Mouse (Mus musculus) lung, embryonic 15.5 days (tissue): ENCODE measurements around the gene Pgm3. TPM values are rescaled to one million over a fixed set of nuclear protein-coding genes. Genes with fewer than 3 reads are reported as not detected.

Experiments
- ATAC-seq: fragments of 200-750 bp; cut with Nextera tagmentation; 2 replicates; pipeline ENCODE4 v1.8.0; 2017; ENCODE audit warnings: moderate number of reproducible peaks, borderline replicate concordance; ENCODE audit not compliant: low FRiP score, low TSS enrichment; ENCODE audit errors: extremely low read depth
- H3K27ac ChIP-seq: fragments of 300-500 bp; sonication (generic); 2 replicates; pipeline ENCODE4 v1.5.1; 2015; ENCODE audit warnings: moderate library complexity, mild to moderate bottlenecking, inconsistent platforms
- H3K27me3 ChIP-seq: fragments of 300-500 bp; sonication (generic); 2 replicates; pipeline ENCODE4 v1.6.1; 2015; ENCODE audit warnings: inconsistent platforms
- H3K36me3 ChIP-seq: fragments of 300-500 bp; sonication (generic); 2 replicates; pipeline ENCODE4 v1.6.1; 2015; ENCODE audit warnings: inconsistent platforms
- H3K4me1 ChIP-seq: fragments of 300-500 bp; sonication (generic); 2 replicates; pipeline ENCODE4 v1.6.1; 2015; ENCODE audit warnings: inconsistent platforms
- H3K4me2 ChIP-seq: fragments of 300-500 bp; sonication (generic); 2 replicates; pipeline ENCODE4 v1.6.1; 2015; ENCODE audit warnings: inconsistent platforms, mild to moderate bottlenecking, moderate library complexity
- H3K4me3 ChIP-seq: fragments of 300-500 bp; sonication (generic); 2 replicates; pipeline ENCODE4 v1.5.1; 2015; ENCODE audit warnings: mild to moderate bottlenecking, inconsistent platforms
- H3K9ac ChIP-seq: fragments of 300-500 bp; sonication (generic); 2 replicates; pipeline ENCODE4 v1.6.1; 2015; ENCODE audit warnings: inconsistent platforms
- H3K9me3 ChIP-seq: fragments of 300-500 bp; sonication (generic); 2 replicates; pipeline ENCODE4 v1.6.1; 2016; ENCODE audit warnings: inconsistent platforms
- WGBS: fragments of 180-500 bp; shearing (Covaris S2); methylation state at CpG from one replicate; pipeline ENCODE4 v1.1.7; 2015; 5-methylcytosine and 5-hydroxymethylcytosine counted together
- polyA plus RNA-seq: library from polyadenylated mRNA; unstranded; fragments of >200 nt; fragmentation: Nextera tagmentation; extraction: Ambion mirVana; gene quantifications from 2 replicates; pipeline ENCODE4 v1.2.1, GENCODE M21; 2015

Pgm3 gene
- polyA plus RNA-seq, 1 experiment from 2014 or later, result 41.2 TPM

GRCm38 (mm10) chr9:86587019-86587795, 15.6 kb upstream of the Pgm3 start:
- no peaks in the 10 kb centered on the region for H3K36me3 ChIP-seq
- H3K4me3 ChIP-seq, result no peak overlapping the region
- H3K27ac ChIP-seq, result no peak overlapping the region
- H3K9me3 ChIP-seq, result no peaks in the 10 kb centered on the region
- no peak overlapping the region for H3K4me2 ChIP-seq
- WGBS, result 91% methylated on average over 11 of the region's 11 CpGs
- no peaks in the 10 kb centered on the region for H3K4me1 ChIP-seq
- no peaks in the 10 kb centered on the region for H3K27me3 ChIP-seq
- no peak overlapping the region for H3K9ac ChIP-seq
- ATAC-seq, result no peak

- no peak overlapping the region for H3K4me2 ChIP-seq
- peak; percentile 35; the same call in 1 of the 2 replicates for ATAC-seq
- H3K4me3 ChIP-seq, result no peak overlapping the region
- H3K4me1 ChIP-seq, result no peaks in the 10 kb centered on the region
- H3K27me3 ChIP-seq, result no peaks in the 10 kb centered on the region
- 53% methylated on average over 3 of the region's 3 CpGs for WGBS
- H3K9ac ChIP-seq, result no peak overlapping the region
- H3K36me3 ChIP-seq, result no peaks in the 10 kb centered on the region
- H3K27ac ChIP-seq, result no peak overlapping the region
- no peaks in the 10 kb centered on the region for H3K9me3 ChIP-seq
These were observed 12.1 kb upstream of the Pgm3 start for GRCm38 (mm10) chr9:86583740-86584139.

GRCm38 (mm10) chr9:86579657-86580056, 8.0 kb upstream of the Pgm3 start:
- no peaks in the 10 kb centered on the region for H3K36me3 ChIP-seq
- no peak overlapping the region for H3K4me3 ChIP-seq
- no peak for ATAC-seq
- H3K9ac ChIP-seq, result no peak overlapping the region
- H3K27me3 ChIP-seq, result no peaks in the 10 kb centered on the region
- H3K4me2 ChIP-seq, result no peak overlapping the region
- H3K4me1 ChIP-seq, result no peaks in the 10 kb centered on the region
- H3K9me3 ChIP-seq, result no peaks in the 10 kb centered on the region
- WGBS, result 74% methylated on average over 10 of the region's 10 CpGs
- no peak overlapping the region for H3K27ac ChIP-seq

GRCm38 (mm10) chr9:86575178-86575577, 3.5 kb upstream of the Pgm3 start:
- H3K9me3 ChIP-seq, result no peaks in the 10 kb centered on the region
- ATAC-seq, result no peak
- H3K4me1 ChIP-seq, result peaks cover 19% of the 10 kb centered on the region
- H3K9ac ChIP-seq, result no peak overlapping the region
- H3K27me3 ChIP-seq, result no peaks in the 10 kb centered on the region
- H3K4me3 ChIP-seq, result no peak overlapping the region
- 75% methylated on average over 6 of the region's 6 CpGs for WGBS
- H3K27ac ChIP-seq, result no peak overlapping the region
- H3K36me3 ChIP-seq, result no peaks in the 10 kb centered on the region
- H3K4me2 ChIP-seq, result no peak overlapping the region

GRCm38 (mm10) chr9:86573616-86574303, 2.1 kb upstream of the Pgm3 start:
- no peak for ATAC-seq
- 69% methylated on average over 20 of the region's 20 CpGs for WGBS
- Histone ChIP-seq H3K36me3 (peaks cover 8% of the 10 kb centered on the region; the same call in 1 of the 2 replicates), H3K27me3 (no peaks in the 10 kb centered on the region), H3K27ac (no peak overlapping the region), H3K4me3 (no peak overlapping the region), H3K9me3 (no peaks in the 10 kb centered on the region), H3K9ac (no peak overlapping the region), H3K4me2 (no peak overlapping the region), H3K4me1 (peaks cover 20% of the 10 kb centered on the region)

GRCm38 (mm10) chr9:86572636-86573291, 1.1 kb upstream of the Pgm3 start:
- peak overlapping the region; percentile 74 for H3K4me3 ChIP-seq
- H3K4me2 ChIP-seq, result peak overlapping the region; percentile 99
- no peak overlapping the region for H3K27ac ChIP-seq
- 8% methylated on average over 13 of the region's 13 CpGs for WGBS
- ATAC-seq, result no peak
- H3K9ac ChIP-seq, result peak overlapping the region; percentile 39; the same call in 1 of the 2 replicates
- no peaks in the 10 kb centered on the region for H3K9me3 ChIP-seq
- H3K4me1 ChIP-seq, result peaks cover 20% of the 10 kb centered on the region
- H3K27me3 ChIP-seq, result no peaks in the 10 kb centered on the region
- H3K36me3 ChIP-seq, result peaks cover 9% of the 10 kb centered on the region; the same call in 1 of the 2 replicates

GRCm38 (mm10) chr9:86572196-86572595, 554 bp upstream of the Pgm3 start:
- peak overlapping the region; percentile 99 for H3K4me2 ChIP-seq
- no peaks in the 10 kb centered on the region for H3K27me3 ChIP-seq
- no peak overlapping the region for H3K27ac ChIP-seq
- no peak; the same call in 1 of the 2 replicates for ATAC-seq
- H3K4me1 ChIP-seq, result peaks cover 20% of the 10 kb centered on the region
- peak overlapping the region; percentile 74 for H3K4me3 ChIP-seq
- under 1% methylated on average over 25 of the region's 25 CpGs for WGBS
- peaks cover 9% of the 10 kb centered on the region; the same call in 1 of the 2 replicates for H3K36me3 ChIP-seq
- peak overlapping the region; percentile 39 for H3K9ac ChIP-seq
- no peaks in the 10 kb centered on the region for H3K9me3 ChIP-seq

- H3K36me3 ChIP-seq, result peaks cover 20% of the 10 kb centered on the region; the same call in 1 of the 2 replicates
- WGBS, result 5% methylated on average over 8 of the region's 8 CpGs
These were observed 696 bp downstream of the Pgm3 start for GRCm38 (mm10) chr9:86570946-86571345.

GRCm38 (mm10) chr9:86570261-86570890, 1.3 kb downstream of the Pgm3 start:
- no peak for ATAC-seq
- H3K4me2 ChIP-seq, result peak overlapping the region; percentile 99
- H3K27me3 ChIP-seq, result no peaks in the 10 kb centered on the region
- H3K4me3 ChIP-seq, result peak overlapping the region; percentile 74
- WGBS, result 71% methylated on average over 10 of the region's 10 CpGs
- peaks cover 20% of the 10 kb centered on the region for H3K4me1 ChIP-seq
- peaks cover 21% of the 10 kb centered on the region; the same call in 1 of the 2 replicates for H3K36me3 ChIP-seq
- no peaks in the 10 kb centered on the region for H3K9me3 ChIP-seq
- H3K9ac ChIP-seq, result no peak overlapping the region
- H3K27ac ChIP-seq, result no peak overlapping the region

More at GRCm38 (mm10) chr9:86570946-86571345, 696 bp downstream of the Pgm3 start:
- ATAC-seq, result no peak
- Histone ChIP-seq H3K4me3 (peak overlapping the region; percentile 74), H3K4me2 (peak overlapping the region; percentile 99), H3K27me3 (no peaks in the 10 kb centered on the region), H3K9ac (peak overlapping the region; percentile 69; the same call in 1 of the 2 replicates), H3K9me3 (no peaks in the 10 kb centered on the region), H3K4me1 (peaks cover 20% of the 10 kb centered on the region), H3K27ac (no peak overlapping the region)

- H3K27ac ChIP-seq, result no peak overlapping the region
- no peak overlapping the region for H3K9ac ChIP-seq
- peaks cover 20% of the 10 kb centered on the region for H3K4me1 ChIP-seq
- 75% methylated on average over 3 of the region's 3 CpGs for WGBS
- ATAC-seq, result no peak
- peaks cover 29% of the 10 kb centered on the region for H3K36me3 ChIP-seq
- no peaks in the 10 kb centered on the region for H3K27me3 ChIP-seq
- H3K9me3 ChIP-seq, result no peaks in the 10 kb centered on the region
- H3K4me2 ChIP-seq, result no peak overlapping the region
- H3K4me3 ChIP-seq, result no peak overlapping the region
These were observed 2.2 kb downstream of the Pgm3 start for GRCm38 (mm10) chr9:86569314-86569910.

- H3K9me3 ChIP-seq, result no peaks in the 10 kb centered on the region
- no peak overlapping the region for H3K4me3 ChIP-seq
- H3K4me2 ChIP-seq, result no peak overlapping the region
- peaks cover 68% of the 10 kb centered on the region for H3K36me3 ChIP-seq
- peak; percentile 35; the same call in 1 of the 2 replicates for ATAC-seq
- H3K27me3 ChIP-seq, result no peaks in the 10 kb centered on the region
- peak overlapping the region; percentile 76 for H3K27ac ChIP-seq
- H3K9ac ChIP-seq, result no peak overlapping the region
- no peaks in the 10 kb centered on the region for H3K4me1 ChIP-seq
- WGBS, result 69% methylated on average over 3 of the region's 3 CpGs
These were observed 11.1 kb downstream of the Pgm3 start for GRCm38 (mm10) chr9:86560543-86560942.
